Mouse (Mus musculus) left cerebral cortex, adult 2 months (tissue): ENCODE results near the gene Prkce. TPM values are rescaled to one million over a fixed set of nuclear protein-coding genes. Genes with fewer than 3 reads are reported as not detected.

Source experiments
- DNase-seq, 2 experiments: peaks; one replicate each; pipeline ENCODE4 v3.0.0; 2021 to 2022; ENCODE audit warnings: low spot score in 2 of 2, mixed read lengths in 1 of 2; ENCODE audit errors: extremely low spot score in 1 of 2
- H3K27ac ChIP-seq: fragments of 200-600 bp; 2 replicates; pipeline ENCODE4 v1.8.1; 2022
- H3K4me3 ChIP-seq: fragments of 200-600 bp; 2 replicates; pipeline ENCODE4 v1.8.1; 2022
- CTCF ChIP-seq: fragments of 200-600 bp; IDR thresholded peaks from 2 replicates; pipeline ENCODE4 v1.8.1; 2022; ENCODE audit warnings: antibody characterized with exemption, mild to moderate bottlenecking, moderate library complexity
- intact Hi-C: fragments of 180-260 bp; cut with DNase I; formaldehyde crosslinking; loops from one replicate; pipeline ENCODE4 v1.15.1; 2025
- total RNA-seq, 2 experiments: library from RNA; stranded (reverse); gene quantifications; 2 replicates each; pipeline ENCODE4 v1.2.3; 2021

The Prkce gene
- total RNA-seq, 2 experiments from 2014 or later, result 277 to 284 TPM

DNA sequence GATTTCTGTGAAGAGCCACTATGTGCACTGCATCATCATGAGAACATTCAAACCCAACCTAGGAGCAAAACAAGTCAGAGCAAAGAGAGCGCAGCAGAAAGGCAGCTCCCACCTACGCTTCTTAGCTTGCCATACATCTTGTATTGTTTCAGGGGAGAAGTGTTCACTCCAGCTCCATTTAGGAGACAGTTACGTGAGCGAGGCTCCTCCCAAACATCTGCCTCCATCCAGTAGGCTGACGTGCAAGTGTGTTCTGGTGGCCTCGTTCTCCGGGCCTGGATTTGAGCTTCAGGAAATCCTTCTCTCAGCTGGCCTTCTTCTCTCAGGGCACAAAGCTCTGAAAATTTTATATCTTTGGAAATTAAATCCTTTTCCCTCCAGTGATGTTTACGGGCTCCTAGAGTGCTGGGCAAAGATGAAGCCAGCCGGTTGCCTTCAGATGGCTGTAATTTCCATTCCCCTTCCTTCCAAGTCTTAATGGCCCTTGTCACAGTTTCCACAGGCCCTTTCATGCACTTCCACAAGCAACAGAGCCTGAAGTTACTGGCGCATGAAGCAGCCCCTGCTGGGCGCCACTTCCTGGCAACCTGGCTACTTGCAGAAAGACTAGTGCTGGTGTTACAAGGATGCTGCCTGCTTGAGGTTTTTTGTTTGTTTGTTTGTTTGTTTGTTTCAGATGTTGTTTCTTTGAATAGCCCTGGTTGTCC, 237.4 kb downstream of the Prkce start:
- DNase-seq, result peak in 1 of 2 experiments; percentile 47
- Histone ChIP-seq H3K4me3 (no peak overlapping the region), H3K27ac (peak overlapping the region; percentile 86)
- TF ChIP-seq CTCF, result peak; percentile 14; the same call in 1 of the 2 replicates
- intact Hi-C loops, result no loop called here

DNA sequence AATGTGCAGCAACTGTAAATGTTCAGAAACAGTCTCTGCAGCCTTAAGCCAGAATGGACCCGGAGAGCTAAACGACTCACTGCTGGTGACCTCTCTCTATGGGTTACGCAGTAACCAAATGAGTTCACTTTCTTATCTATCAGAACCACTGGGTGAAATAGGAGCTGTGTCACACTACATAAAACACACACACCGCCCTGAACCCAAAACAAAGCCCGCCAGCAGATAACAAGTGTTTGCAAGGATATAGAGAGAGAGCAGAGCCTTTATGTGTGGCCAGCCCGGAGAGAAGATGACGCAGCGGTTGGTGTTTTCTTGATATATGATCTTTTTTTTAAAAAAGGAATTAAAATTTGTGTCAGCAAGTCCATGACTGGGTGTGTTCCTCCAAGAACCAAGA, 238.1 kb downstream of the Prkce start:
- no peak overlapping the region for H3K4me3 ChIP-seq
- DNase-seq, result no peak
- intact Hi-C loops, result no loop called here
- no peak for TF ChIP-seq CTCF
- peak overlapping the region; percentile 86 for H3K27ac ChIP-seq

DNA sequence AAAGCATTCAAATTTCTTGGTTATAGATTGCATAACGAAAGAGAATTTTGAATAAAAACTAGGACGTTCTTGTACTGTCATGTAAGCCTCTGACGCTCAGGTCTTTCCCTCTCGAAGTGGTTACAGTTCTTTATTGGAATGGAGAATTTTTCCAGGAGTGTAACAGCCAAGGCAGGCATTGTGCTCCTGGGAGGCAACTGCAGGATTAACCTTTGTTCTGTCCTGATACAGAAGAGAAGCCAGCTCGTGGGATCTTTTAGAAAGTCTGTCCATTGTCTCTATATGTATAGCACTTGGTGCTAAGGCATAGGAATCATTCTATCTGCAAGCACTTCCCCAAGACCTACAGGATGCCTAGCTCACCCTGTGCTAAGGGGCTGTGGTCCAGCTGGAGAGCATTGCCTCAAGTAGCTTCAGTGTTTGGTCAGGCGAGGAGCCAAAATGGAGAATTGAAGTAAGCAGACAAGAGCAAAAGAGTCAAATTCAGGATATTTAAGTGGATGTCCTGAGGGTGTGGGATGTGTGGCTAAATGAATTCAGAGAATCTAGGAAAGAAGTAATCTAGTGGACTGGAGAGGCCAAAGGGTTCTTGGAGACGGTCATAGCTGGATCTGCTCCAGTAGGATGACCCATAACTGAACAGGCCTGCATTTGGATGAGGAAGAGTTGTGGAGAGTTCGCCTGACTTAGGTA, 240.5 kb downstream of the Prkce start:
- intact Hi-C loops, result no loop called here
- peak overlapping the region; percentile 44; the same call in 1 of the 2 replicates for H3K27ac ChIP-seq

DNA sequence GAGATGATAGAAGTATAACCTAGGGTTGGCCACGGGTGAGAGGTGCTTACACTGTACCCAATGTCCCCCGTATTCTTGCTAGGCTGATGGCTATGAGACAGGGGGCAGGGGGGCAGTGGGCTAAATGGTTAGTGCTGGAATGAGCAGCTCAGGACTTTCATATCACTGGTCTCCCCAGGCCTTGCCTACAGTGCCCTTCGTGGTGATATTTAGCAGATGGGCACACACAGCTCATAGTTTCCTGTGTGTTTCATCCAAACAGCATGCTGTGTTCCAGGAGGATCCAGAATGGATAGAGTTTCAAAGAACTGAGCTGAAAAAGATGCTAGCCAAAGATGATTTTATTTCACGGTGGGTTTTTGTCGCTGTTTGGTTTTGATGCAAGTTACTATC, 241.0 kb downstream of the Prkce start:
- intact Hi-C loops, result no loop called here
- TF ChIP-seq CTCF, result no peak
- H3K27ac ChIP-seq, result no peak overlapping the region

More for the DNA sequence above, 240.5 kb downstream of the Prkce start:
- H3K4me3 ChIP-seq, result no peak overlapping the region
- TF ChIP-seq CTCF, result no peak
- no peak for DNase-seq

DNA sequence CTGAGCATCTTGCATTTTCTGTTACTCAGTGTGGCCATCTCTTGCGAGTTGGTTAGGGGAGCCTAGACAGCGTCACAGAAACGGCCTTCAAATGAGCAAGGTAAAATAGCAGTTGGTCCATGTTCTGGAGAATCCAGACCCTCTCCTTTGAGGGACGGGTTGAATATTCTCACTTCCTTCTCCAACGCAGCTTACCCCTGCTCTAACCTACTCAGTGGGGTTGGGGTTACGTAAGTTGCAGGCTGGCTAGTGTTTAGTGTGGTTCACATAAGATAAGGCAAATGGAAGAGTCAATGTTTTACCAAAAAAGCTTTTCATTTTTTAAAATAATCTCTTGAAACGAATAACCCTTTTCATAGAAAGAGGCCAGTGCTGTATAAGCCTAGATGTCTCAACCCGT, 241.9 kb downstream of the Prkce start:
- H3K4me3 ChIP-seq, result no peak overlapping the region
- H3K27ac ChIP-seq, result no peak overlapping the region
- intact Hi-C loops, result no loop called here
- DNase-seq, result no peak
- TF ChIP-seq CTCF, result no peak

More for the DNA sequence above, 241.0 kb downstream of the Prkce start:
- H3K4me3 ChIP-seq, result no peak overlapping the region
- DNase-seq, result no peak

DNA sequence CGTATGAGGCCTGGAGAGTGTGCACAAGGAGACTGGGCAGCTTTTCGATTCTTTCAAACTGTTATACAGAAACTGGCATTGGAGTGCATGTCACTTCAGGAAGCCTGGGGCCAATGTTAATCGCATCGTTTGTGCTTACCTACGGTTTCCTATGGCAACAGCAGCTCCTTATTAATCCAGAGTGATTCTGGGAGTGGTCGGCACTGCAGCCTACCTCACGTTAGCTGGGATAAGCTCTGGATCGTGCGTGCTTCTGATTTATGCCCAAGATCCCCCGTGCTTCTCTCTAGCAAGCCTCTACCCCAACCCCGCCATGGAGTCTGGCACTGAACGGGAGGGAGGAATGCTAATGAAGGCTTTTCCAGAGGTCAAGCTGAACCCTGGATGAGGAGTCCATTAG, 242.9 kb downstream of the Prkce start:
- no peak overlapping the region for H3K27ac ChIP-seq

DNA sequence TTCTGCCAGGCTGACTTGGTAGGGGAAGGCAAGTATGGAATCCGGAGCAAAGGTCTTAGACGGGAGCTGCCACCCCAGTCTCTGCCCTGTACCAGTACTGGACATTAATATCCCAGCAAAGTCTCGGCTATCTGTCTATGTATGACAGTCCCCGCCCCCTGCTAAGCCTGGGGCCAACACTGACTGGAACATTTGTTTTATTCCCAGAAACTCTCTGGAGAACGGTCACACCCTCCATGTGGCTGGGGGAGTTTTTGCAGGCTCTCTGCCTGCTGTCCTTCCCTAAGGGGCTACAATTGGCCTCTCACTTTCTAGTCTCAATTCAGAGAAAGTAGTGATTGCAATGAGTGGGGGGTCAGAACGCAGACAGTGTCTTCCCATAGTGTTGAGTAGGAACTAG, 244.6 kb downstream of the Prkce start:
- Histone ChIP-seq H3K4me3 (no peak overlapping the region), H3K27ac (no peak overlapping the region)
- intact Hi-C loops, result no loop called here
- no peak for TF ChIP-seq CTCF
- no peak for DNase-seq

More for the DNA sequence above, 242.9 kb downstream of the Prkce start:
- no peak overlapping the region for H3K4me3 ChIP-seq
- no peak for TF ChIP-seq CTCF
- no peak for DNase-seq
- intact Hi-C loops, result no loop called here

DNA sequence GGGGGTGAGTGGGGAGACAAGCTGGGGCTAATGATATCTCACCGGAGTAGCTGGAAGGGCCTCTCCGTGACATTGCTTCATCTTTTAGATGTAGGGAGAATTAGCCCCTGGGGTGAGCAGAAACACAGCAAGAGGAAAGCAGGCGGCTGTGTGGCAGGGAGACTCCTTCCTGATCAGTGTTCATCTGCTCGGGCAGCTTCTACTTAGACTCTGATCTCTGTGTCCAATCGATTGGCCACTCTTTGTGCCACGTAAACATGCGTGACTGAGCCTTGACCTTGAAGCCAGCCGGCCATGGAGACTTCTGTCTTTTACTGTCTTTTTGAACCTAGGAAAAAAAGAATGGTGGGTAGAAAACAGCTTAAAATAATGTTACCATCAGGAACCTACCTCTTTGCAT, 247.0 kb downstream of the Prkce start:
- no peak overlapping the region for H3K4me3 ChIP-seq
- peak overlapping the region; percentile 59 for H3K27ac ChIP-seq
- DNase-seq, result no peak
- intact Hi-C loops, result no loop called here
- no peak for TF ChIP-seq CTCF

DNA sequence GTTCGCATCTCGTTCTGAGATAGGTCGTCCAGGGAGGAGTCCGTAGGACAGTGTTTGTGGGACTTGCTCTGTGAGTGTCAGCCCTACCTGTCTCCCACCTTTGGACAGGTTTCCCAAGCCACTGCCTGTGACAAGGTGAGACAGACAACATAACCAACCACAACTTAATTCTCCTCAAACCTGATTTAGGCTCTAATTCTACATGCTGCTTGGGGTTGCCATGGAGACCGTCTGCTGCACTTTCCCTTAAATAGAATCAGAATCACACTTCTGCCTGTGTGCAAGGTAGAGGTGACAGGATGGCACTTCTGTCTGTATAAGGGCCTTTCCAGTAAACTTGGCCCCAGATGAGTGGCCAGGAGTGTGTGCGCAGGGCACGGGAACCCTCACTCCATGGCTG, 248.4 kb downstream of the Prkce start:
- Histone ChIP-seq H3K27ac (peak overlapping the region; percentile 70), H3K4me3 (no peak overlapping the region)
- intact Hi-C loops, result no loop called here
- no peak for TF ChIP-seq CTCF
- DNase-seq, result peak; percentile 37 to 63

DNA sequence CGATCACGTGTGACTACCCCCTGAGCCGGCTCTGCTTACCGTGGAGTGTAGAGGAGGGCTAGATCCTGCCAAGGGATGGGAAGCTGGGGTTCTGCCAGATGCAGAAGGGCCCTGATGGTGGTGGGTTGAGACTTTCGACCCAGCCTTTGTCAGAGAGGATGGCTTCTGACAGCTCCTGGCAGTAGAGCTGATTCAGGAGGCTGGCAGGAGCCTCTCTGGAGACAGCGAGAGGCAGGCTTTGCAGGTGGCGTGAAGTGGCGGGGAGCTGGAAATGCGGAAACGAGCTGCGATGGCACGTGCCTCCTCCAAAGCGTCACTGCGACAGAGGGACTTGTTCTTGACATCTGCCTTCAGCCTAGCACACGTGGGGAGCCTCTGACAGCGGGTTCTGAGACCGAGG, 250.7 kb downstream of the Prkce start:
- no peak for TF ChIP-seq CTCF
- Histone ChIP-seq H3K27ac (peak overlapping the region; percentile 54), H3K4me3 (no peak overlapping the region)
- intact Hi-C loops, result no loop called here
- peak; percentile 33 to 45 for DNase-seq

DNA sequence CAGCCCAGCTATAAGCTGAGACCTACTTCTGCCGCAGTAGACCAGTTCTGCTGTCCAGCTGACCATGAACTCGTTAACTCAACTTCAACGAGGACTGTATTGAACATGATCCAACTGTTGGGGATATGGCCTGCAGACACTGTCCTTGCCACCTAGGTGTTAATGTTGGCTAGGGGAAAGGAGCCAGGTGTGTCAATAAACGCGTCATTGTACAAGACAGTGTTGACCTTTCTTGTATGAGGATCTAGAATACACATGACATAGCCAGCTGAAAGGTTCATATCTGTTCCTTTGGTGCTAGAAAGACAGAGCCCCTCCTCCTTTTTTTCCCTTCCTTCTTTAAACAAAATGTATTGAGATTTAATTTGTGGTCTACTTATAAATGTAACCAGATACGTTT, 251.6 kb downstream of the Prkce start:
- Histone ChIP-seq H3K4me3 (no peak overlapping the region), H3K27ac (0 out of 2 replicates have a peak overlapping the region, but pooled peaks have one; percentile 4)
- intact Hi-C loops, result no loop called here
- TF ChIP-seq CTCF, result no peak
- DNase-seq, result no peak

DNA sequence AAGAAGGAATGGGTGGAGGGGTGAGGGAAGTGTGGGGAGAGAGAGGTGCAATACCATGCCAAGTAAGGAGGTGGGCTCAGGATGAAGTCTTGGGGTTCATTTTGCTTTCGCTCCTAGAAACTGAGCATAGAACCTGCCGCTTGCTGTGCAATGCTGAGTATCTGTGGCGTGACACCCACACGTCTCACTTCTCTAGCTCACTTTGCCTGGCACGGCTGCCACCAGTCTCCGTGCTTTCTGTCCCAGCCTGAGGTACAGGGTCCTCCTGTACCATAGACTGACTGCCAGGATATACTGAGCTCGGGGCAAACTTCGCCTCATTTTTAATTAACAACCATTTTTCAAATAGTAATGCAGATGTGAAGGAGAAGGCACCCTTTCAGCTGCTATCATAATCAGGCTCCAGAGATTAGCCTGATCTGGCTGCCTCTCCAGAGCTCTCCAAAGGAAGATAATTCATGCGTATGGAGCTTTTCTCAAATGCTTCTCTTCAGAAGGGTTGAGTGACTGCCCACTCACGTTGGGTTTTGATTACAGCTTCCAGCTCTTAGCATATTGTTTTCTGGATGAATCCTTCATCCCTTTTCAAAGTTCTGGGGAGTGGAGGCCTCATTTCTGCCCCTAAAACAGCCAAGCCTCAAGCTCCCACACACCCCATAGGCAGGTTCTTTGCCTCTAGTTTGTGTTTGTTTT, 253.2 kb downstream of the Prkce start:
- no peak for TF ChIP-seq CTCF
- no peak overlapping the region for H3K4me3 ChIP-seq
- H3K27ac ChIP-seq, result peak overlapping the region; percentile 41
- intact Hi-C loops, result no loop called here
- DNase-seq, result peak in 1 of 2 experiments; percentile 53
